Mouse (Mus musculus): ENCODE measurements around the gene Sh3bgr. TPM values are rescaled to one million over a fixed set of nuclear protein-coding genes. Genes with fewer than 3 reads are reported as not detected.
A peak's percentile ranks its signal among the peaks of the same experiment; 100 is the strongest.

Gene Sh3bgr
- total and polyA plus RNA-seq, 3 experiments, result 1.1 to 2.0 TPM; not detected in 1

GRCm38 (mm10) chr16:96151551-96151950, 48.7 kb upstream of the Sh3bgr start:
- peaks cover 0 to 8% of the 10 kb centered on the region in 2 experiments; a peak in 1 of 4 replicates for H3K4me1 ChIP-seq (ENCODE audit: control insufficient read depth in 1 of 2, insufficient read depth in 2 of 2, low read length in 2 of 2)
- H3K27me3 ChIP-seq (ENCODE audit: control insufficient read depth in 1 of 2, insufficient read depth in 2 of 2, low read length in 2 of 2), result no peaks in the 10 kb centered on the region
- H3K79me2 ChIP-seq (ENCODE audit: control insufficient read depth, insufficient read depth, low read length, poor library complexity), result peaks cover 26% of the 10 kb centered on the region
- no peaks in the 10 kb centered on the region for H3K9me3 ChIP-seq (replicated peaks; ENCODE audit: insufficient read depth, low read length)
- peaks cover 0 to 3% of the 10 kb centered on the region in 2 experiments; a peak in 1 of 4 replicates for H3K36me3 ChIP-seq (ENCODE audit: control insufficient read depth in 1 of 2, insufficient read depth in 2 of 2, low read length in 2 of 2)
- TF ChIP-seq CTCF (IDR thresholded peaks at IDR 0.05 in 2 of 3, conservative IDR thresholded peaks at IDR 0.05 in 1 of 3; ENCODE audit: control insufficient read depth in 1 of 3, insufficient read depth in 1 of 3, low read depth in 2 of 3, low read length in 3 of 3, poor library complexity in 1 of 3, severe bottlenecking in 1 of 3) (peak; percentile 71 to 94 (median 78)), RAD21 (IDR thresholded peaks at IDR 0.05; ENCODE audit: low read depth, low read length) (peak; percentile 54), POLR2AphosphoS2 (IDR thresholded peaks at IDR 0.05; ENCODE audit: low read length) (no peak), MAZ (IDR thresholded peaks at IDR 0.05; ENCODE audit: low read depth, low read length) (no peak), SMC3 (IDR thresholded peaks at IDR 0.05; ENCODE audit: low read depth, low read length) (peak; percentile 65), ELF1 (IDR thresholded peaks at IDR 0.05; ENCODE audit: low read depth, low read length) (no peak), TCF12 (IDR thresholded peaks at IDR 0.05; ENCODE audit: low read depth, low read length) (peak; percentile 11; the same call in 1 of the 2 replicates), ZC3H11A (IDR thresholded peaks at IDR 0.05; ENCODE audit: low read depth, low read length) (no peak)
- H3K4me3 ChIP-seq (ENCODE audit: control insufficient read depth in 1 of 2, insufficient read depth in 1 of 2, low read depth in 2 of 2, low read length in 2 of 2), result no peak overlapping the region
- peak; percentile 56 for DNase-seq (ENCODE audit: low read depth, low spot score)
- no peak overlapping the region for H3K9ac ChIP-seq (ENCODE audit: control insufficient read depth, low read depth, low read length, poor library complexity, severe bottlenecking)
- H3K27ac ChIP-seq (ENCODE audit: control insufficient read depth, low read depth, low read length), result no peak overlapping the region

- Histone ChIP-seq H3K27ac (ENCODE audit: control insufficient read depth, low read depth, low read length) (no peak overlapping the region), H3K4me3 (ENCODE audit: control insufficient read depth in 1 of 2, insufficient read depth in 1 of 2, low read depth in 2 of 2, low read length in 2 of 2) (no peak overlapping the region), H3K9ac (ENCODE audit: control insufficient read depth, low read depth, low read length, poor library complexity, severe bottlenecking) (no peak overlapping the region), H3K9me3 (replicated peaks; ENCODE audit: insufficient read depth, low read length) (no peaks in the 10 kb centered on the region), H3K4me1 (ENCODE audit: control insufficient read depth in 1 of 2, insufficient read depth in 2 of 2, low read length in 2 of 2) (no peaks in the 10 kb centered on the region), H3K79me2 (ENCODE audit: control insufficient read depth, insufficient read depth, low read length, poor library complexity) (peaks cover 2% of the 10 kb centered on the region), H3K36me3 (ENCODE audit: control insufficient read depth in 1 of 2, insufficient read depth in 2 of 2, low read length in 2 of 2) (no peaks in the 10 kb centered on the region; a peak in 2 of 4 replicates), H3K27me3 (ENCODE audit: control insufficient read depth in 1 of 2, insufficient read depth in 2 of 2, low read length in 2 of 2) (no peaks in the 10 kb centered on the region)
- TF ChIP-seq RCOR1 (IDR thresholded peaks at IDR 0.05; ENCODE audit: low read depth, low read length) (no peak), SMC3 (IDR thresholded peaks at IDR 0.05; ENCODE audit: low read depth, low read length) (no peak), POLR2AphosphoS5 (IDR thresholded peaks at IDR 0.05; ENCODE audit: borderline replicate concordance, low read depth, low read length) (no peak), GATA1 (IDR thresholded peaks at IDR 0.05; ENCODE audit: low read depth, low read length) (no peak), GABPA (IDR thresholded peaks at IDR 0.05; ENCODE audit: low read depth, low read length) (no peak), ZKSCAN1 (IDR thresholded peaks at IDR 0.05; ENCODE audit: low read depth, low read length) (no peak), NRF1 (IDR thresholded peaks at IDR 0.05; ENCODE audit: insufficient read depth, low read depth, low read length, poor library complexity, severe bottlenecking) (no peak), SIN3A (IDR thresholded peaks at IDR 0.05; ENCODE audit: low read length) (no peak), CHD1 (IDR thresholded peaks at IDR 0.05; ENCODE audit: low read depth, low read length) (no peak), ELF1 (IDR thresholded peaks at IDR 0.05; ENCODE audit: low read depth, low read length) (no peak), USF1 (IDR thresholded peaks at IDR 0.05; ENCODE audit: low read depth, low read length) (no peak), USF2 (IDR thresholded peaks at IDR 0.05; ENCODE audit: borderline replicate concordance in 1 of 2, insufficient read depth in 1 of 2, low read depth in 1 of 2, low read length in 2 of 2) (no peak), ZMIZ1 (IDR thresholded peaks at IDR 0.05; ENCODE audit: low read depth, low read length) (no peak), TAL1 (IDR thresholded peaks at IDR 0.05; ENCODE audit: low read length) (no peak)
- no peak for DNase-seq (ENCODE audit: low read depth, low spot score)
Observed at GRCm38 (mm10) chr16:96154476-96154875, 45.8 kb upstream of the Sh3bgr start.

Measured in MEL (cell line).